ENCODE assay signal across 25 mouse cellular contexts in the genomic region with DNA sequence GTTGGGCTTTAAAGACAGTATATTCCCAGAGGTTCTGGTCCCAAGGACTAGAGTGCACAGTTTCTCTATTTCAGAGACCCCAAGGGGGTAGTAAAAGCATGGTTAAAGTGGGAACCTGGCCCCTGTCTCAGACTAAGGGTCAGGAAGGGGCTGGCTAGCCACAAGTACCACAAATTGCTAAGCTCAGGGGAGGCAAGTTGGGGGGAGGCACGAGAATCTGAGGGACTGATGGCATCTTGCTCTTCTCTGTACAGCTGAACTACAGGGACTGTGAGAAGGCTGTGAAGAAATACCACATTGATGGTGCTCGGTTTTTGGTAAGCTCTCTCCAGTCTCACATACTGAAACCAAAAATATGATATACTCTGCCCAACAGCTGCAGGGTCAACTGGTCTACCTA. TPM values are rescaled to one million over a fixed set of nuclear protein-coding genes. Genes with fewer than 3 reads are reported as not detected.
A peak's percentile ranks its signal among the peaks of the same experiment; 100 is the strongest.
DNase-seq lines count a peak whose midpoint lies in the region; ATAC-seq lines count a peak whose summit lies in the region.
"Had no signal": no experiment of that assay in that cellular context is flagged by ENCODE, and none has a peak within 500 bp of the region (broad histone marks: within the 10 kb centered on the region; RNA-seq: fewer than 3 reads in every experiment).

No protein-coding gene starts in this region.

- no peak for ATAC-seq in megakaryocyte, adult 5-6 weeks (ENCODE audit: poor library complexity, severe bottlenecking)
- ATAC-seq in common myeloid progenitor, adult 5-6 weeks (replicated peaks; ENCODE audit: low read depth, poor library complexity, severe bottlenecking), result peak; percentile 43
- ATAC-seq: forebrain, embryonic 16.5 days had no signal

- peaks cover 82% of the 10 kb centered on the region for H3K79me2 ChIP-seq in macrophage (ENCODE audit: inconsistent target)

- H3K9me3 ChIP-seq in megakaryocyte, embryonic 14.5 days, result no peaks in the 10 kb centered on the region
- H3K9me3 ChIP-seq: embryonic facial prominence, embryonic 13.5 days; forebrain, embryonic 12.5 days; heart, embryonic 15.5 days; hindbrain, embryonic 15.5 days had no signal

- DNase-seq in CD4-positive helper T cell, adult 2 months (ENCODE audit: low read depth, low spot score), result peak; percentile 26
- DNase-seq in adrenal gland, postnatal 25 days, result no peak
- DNase-seq in right cerebral cortex, postnatal 14 days, result no peak
- no peak for DNase-seq in right cerebral cortex, postnatal 25 days
- DNase-seq: adrenal gland, adult 8-10 months; B cell, adult 2 months; cerebellum, adult 11-12 months; cerebellum, adult 9-10 months; cerebellum, postnatal 25 days; gastrocnemius, postnatal 10 days; heart, adult 2 months had no signal

- peaks cover 75% of the 10 kb centered on the region for H3K36me3 ChIP-seq in megakaryocyte, embryonic 14.5 days (replicated peaks; ENCODE audit: low read length)
- H3K36me3 ChIP-seq in macrophage (ENCODE audit: inconsistent target), result peaks cover 28% of the 10 kb centered on the region
- H3K36me3 ChIP-seq: embryonic facial prominence, embryonic 13.5 days; forebrain, embryonic 12.5 days; heart, embryonic 15.5 days; hindbrain, embryonic 15.5 days had no signal

- 0% methylated on average over 2 of the region's 2 CpGs for WGBS in macrophage (ENCODE audit: missing documents)

- H3K4me3 ChIP-seq in megakaryocyte, embryonic 14.5 days (replicated peaks), result peak overlapping the region; percentile 96
- no peak overlapping the region for H3K4me3 ChIP-seq in macrophage (ENCODE audit: inconsistent target)
- H3K4me3 ChIP-seq: embryonic facial prominence, embryonic 13.5 days; forebrain, embryonic 12.5 days; heart, adult 2 months; heart, embryonic 15.5 days; hindbrain, embryonic 15.5 days had no signal

- H3K4me1 ChIP-seq in megakaryocyte, embryonic 14.5 days, result peaks cover 82% of the 10 kb centered on the region
- H3K4me1 ChIP-seq: embryonic facial prominence, embryonic 13.5 days; forebrain, embryonic 12.5 days; heart, embryonic 15.5 days; hindbrain, embryonic 15.5 days had no signal

- 0 out of 2 replicates have a peak overlapping the region, but pooled peaks have one; percentile 7 for H3K27ac ChIP-seq in macrophage
- H3K27ac ChIP-seq: embryonic facial prominence, embryonic 13.5 days; forebrain, embryonic 12.5 days; heart, adult 2 months; heart, embryonic 15.5 days; hindbrain, embryonic 15.5 days had no signal

- H3K27me3 ChIP-seq in megakaryocyte, embryonic 14.5 days (replicated peaks), result no peaks in the 10 kb centered on the region
- H3K27me3 ChIP-seq: embryonic facial prominence, embryonic 13.5 days; forebrain, embryonic 12.5 days; heart, embryonic 15.5 days; hindbrain, embryonic 15.5 days had no signal

RNA-seq across cellular contexts. Expression of gene Lcp2, which starts 3.9 kb away (rescaled TPM):
- polyA plus RNA-seq in megakaryocyte, embryonic 14.5 days (2012; ENCODE audit: insufficient read depth, low replicate concordance), result 68.0 and 131 TPM in 2 replicates
- total RNA-seq in megakaryocyte, adult 5-6 weeks (2015), result 205 and 221 TPM in 2 replicates
- 94.8 and 109 TPM in 2 replicates for total RNA-seq in megakaryocyte, adult 5-6 weeks (2017)
- total RNA-seq in common myeloid progenitor, adult 5-6 weeks (2017), result 19.9 and 32.6 TPM in 2 replicates
- total RNA-seq in macrophage (2018; cell fraction: chromatin; rRNA removed), result 1,000 to 10,000 TPM in 1 of 26 experiments, 100 to 1,000 TPM in 25; 164 to 1,019 (median 482) TPM
- total RNA-seq in macrophage (2018; cell fraction: cytosol; rRNA removed), result 100 to 1,000 TPM in 18 of 26 experiments, 10 to 100 TPM in 8; 66.7 to 415 (median 156) TPM
- total RNA-seq in macrophage (2018; cell fraction: nucleus; rRNA removed), result 100 to 1,000 TPM; 109 to 703 (median 344) TPM
- 82.2 to 128 TPM (median 93.6 TPM) in 3 replicates for polyA plus RNA-seq in macrophage (2018)
- total RNA-seq in adrenal gland, postnatal 25 days (2021), result 1.3 and 3.0 TPM in 2 replicates

RNA-seq across cellular contexts. Expression of gene 4930469K13Rik, which starts 47.7 kb away (rescaled TPM):
- not detected in 2 replicates for polyA plus RNA-seq in megakaryocyte, embryonic 14.5 days (2012; ENCODE audit: insufficient read depth, low replicate concordance)
- 0.41 and 0.42 TPM in 2 replicates for total RNA-seq in megakaryocyte, adult 5-6 weeks (2015)
- total RNA-seq in megakaryocyte, adult 5-6 weeks (2017), result not detected in 2 replicates
- total RNA-seq in common myeloid progenitor, adult 5-6 weeks (2017), result not detected in 2 replicates
- total RNA-seq in macrophage (2018; cell fraction: chromatin; rRNA removed), result not detected
- not detected for total RNA-seq in macrophage (2018; cell fraction: cytosol; rRNA removed)
- total RNA-seq in macrophage (2018; cell fraction: nucleus; rRNA removed), result 1 to 10 TPM in 1 of 26 experiments, not detected in 25; 2.6 TPM
- polyA plus RNA-seq in macrophage (2018), result not detected in 3 replicates
- total RNA-seq in adrenal gland, postnatal 25 days (2021), result not detected in 2 replicates
- total RNA-seq: adrenal gland, adult 8-10 months; G1E; gastrocnemius, postnatal 10 days; gastrocnemius, postnatal 4 days; heart, adult 2 months; heart, postnatal 25 days had no signal
- polyA plus RNA-seq: forebrain, embryonic 12.5 days; forebrain, embryonic 16.5 days; frontal cortex, adult 2 months; G1E; heart, adult 2 months; heart, embryonic 11.5 days; heart, embryonic 15.5 days had no signal

RNA-seq across cellular contexts. Expression of gene Kcnip1, which starts 57.7 kb away (rescaled TPM):
- polyA plus RNA-seq in megakaryocyte, embryonic 14.5 days (2012; ENCODE audit: insufficient read depth, low replicate concordance), result not detected in 2 replicates
- 0.09 TPM in 1 of 2 replicates, not detected in the other for total RNA-seq in megakaryocyte, adult 5-6 weeks (2015)
- total RNA-seq in megakaryocyte, adult 5-6 weeks (2017), result 0.18 TPM in 1 of 2 replicates, not detected in the other
- total RNA-seq in common myeloid progenitor, adult 5-6 weeks (2017), result not detected in 2 replicates
- total RNA-seq in macrophage (2018; cell fraction: chromatin; rRNA removed), result under 1 TPM in 3 of 26 experiments, not detected in 23; 0.13 to 0.33 (median 0.26) TPM
- not detected for total RNA-seq in macrophage (2018; cell fraction: cytosol; rRNA removed)
- not detected for total RNA-seq in macrophage (2018; cell fraction: nucleus; rRNA removed)
- polyA plus RNA-seq in macrophage (2018), result not detected in 3 replicates
- total RNA-seq in adrenal gland, postnatal 25 days (2021), result 4.2 TPM in 2 replicates
- total RNA-seq: heart, postnatal 25 days had no signal
- polyA plus RNA-seq: G1E; heart, embryonic 15.5 days had no signal
